Mouse (Mus musculus): ENCODE measurements around the gene Pnpla7.
A peak's percentile ranks its signal among the peaks of the same experiment; 100 is the strongest.

DNA sequence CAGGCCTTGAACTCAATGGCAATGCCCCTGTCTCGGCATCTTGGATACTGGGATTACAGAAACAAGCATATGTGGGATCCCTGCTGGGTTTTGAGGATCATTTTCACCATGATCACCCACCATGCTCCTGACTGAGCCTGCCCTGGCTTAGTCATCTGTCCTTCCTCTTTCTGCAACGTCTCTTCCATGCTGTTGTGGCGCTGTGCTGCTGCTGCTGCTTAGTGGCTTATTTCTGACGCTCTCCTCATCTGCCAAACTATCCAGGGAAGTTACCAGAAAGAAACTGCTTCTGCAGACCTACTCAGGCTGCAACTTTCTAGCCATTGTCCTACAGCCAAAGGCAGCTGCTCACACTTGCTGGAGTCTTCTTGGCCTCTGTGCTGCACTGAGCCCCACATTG lies 5.4 kb upstream of the Pnpla7 start:
- peak; percentile 29; the same call in 1 of the 2 replicates for TF ChIP-seq CTCF (IDR thresholded peaks at IDR 0.05; ENCODE audit: low read depth, low read length)
- TF ChIP-seq POLR2A (IDR thresholded peaks at IDR 0.05; ENCODE audit: borderline replicate concordance, low read depth, low read length): no peak

All from bone marrow macrophage, adult 2 months (primary cell).